Mouse (Mus musculus): Measurements from ENCODE around the gene Usp19.

Usp19 gene

GRCm38 (mm10) chr9:108499231-108499630 is 8.8 kb downstream of the Usp19 start:
- DNase-seq (ENCODE audit: low read depth): no peak

GRCm38 (mm10) chr9:108499943-108500342 is 9.5 kb downstream of the Usp19 start:
- no peak for DNase-seq (ENCODE audit: low read depth)

DNA sequence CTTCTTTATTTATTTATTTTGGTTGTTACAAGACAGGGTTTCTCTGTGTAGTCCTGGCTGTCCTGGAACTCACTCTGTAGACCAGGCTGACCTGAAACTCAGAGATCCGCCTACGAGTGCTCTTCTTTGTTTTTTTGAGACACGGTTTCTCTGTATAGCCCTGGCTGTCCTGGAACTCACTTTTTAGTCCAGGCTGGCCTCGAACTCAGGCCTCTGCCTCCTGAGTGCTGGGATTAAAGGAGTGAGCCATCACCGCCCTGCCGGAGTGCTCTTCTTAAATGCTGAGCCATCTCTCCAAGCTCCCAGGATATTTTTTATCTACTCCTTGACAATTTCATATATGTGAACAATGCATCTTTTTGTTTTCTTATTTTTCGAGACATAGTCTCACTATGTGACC is 16.5 kb downstream of the Usp19 start:
- no peak for DNase-seq (ENCODE audit: low read depth)

- peak; percentile 99 for DNase-seq (ENCODE audit: low read depth)
Observed at GRCm38 (mm10) chr9:108507619-108508434, 17.4 kb downstream of the Usp19 start, which contains the start of gene Qars. TSS of gene Qars (plus strand) at chr9:108507706.

- DNase-seq (ENCODE audit: low read depth): no peak
Observed at GRCm38 (mm10) chr9:108508776-108509175, 18.4 kb downstream of the Usp19 start.

DNA sequence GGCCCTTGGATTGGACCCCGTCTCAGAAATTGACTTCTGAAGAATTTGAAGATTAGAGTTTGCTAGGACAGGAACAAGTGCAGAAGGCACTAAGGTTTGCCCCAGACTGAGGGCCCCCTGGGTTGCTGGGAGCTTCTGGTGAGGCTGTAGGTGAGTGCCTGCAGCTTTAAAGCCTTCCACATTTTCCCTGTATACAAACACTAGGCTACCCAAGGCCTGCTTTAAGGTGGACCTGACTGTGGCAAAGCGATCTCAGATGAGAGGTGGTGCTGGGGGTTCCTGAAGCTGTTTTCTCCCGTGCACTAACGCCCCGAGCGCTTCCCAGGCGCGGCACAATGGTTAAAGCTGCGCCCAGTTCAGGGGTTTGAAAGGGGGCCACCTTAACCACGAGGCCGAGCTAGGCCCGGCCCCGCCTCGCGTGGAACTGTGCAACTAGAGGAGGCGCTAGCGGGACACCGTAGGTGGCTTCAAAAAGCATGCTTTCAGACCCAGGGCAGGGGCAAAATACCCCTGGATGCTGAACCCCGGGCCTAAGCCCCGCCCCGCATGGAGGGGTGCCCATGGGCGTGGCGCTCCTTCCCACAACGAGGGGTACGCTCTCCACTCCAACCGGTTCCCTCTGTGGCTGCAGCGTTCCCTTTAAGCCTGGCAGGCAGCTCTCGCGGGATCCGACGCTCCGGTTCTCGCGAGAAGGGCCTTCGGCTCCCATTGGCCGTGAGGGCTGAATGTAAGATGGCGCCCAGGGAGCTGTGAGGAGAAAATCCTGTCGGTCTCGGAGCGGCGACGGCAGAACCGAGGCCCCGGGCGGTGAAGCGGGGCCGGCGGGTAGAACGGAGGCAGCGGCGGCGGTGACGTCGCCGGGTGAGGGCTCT is 26.2 kb downstream of the Usp19 start, which contains the start of gene Qrich1:
Qrich1 (plus strand) TSS at position 427 of the 872 bp plus-strand sequence.
- peak; percentile 99 for DNase-seq (ENCODE audit: low read depth)

GRCm38 (mm10) chr9:108517253-108517930 is 27.0 kb downstream of the Usp19 start:
- DNase-seq (ENCODE audit: low read depth): peak; percentile 90

GRCm38 (mm10) chr9:108517931-108518332 is 27.5 kb downstream of the Usp19 start:
- DNase-seq (ENCODE audit: low read depth): peak; percentile 86

DNA sequence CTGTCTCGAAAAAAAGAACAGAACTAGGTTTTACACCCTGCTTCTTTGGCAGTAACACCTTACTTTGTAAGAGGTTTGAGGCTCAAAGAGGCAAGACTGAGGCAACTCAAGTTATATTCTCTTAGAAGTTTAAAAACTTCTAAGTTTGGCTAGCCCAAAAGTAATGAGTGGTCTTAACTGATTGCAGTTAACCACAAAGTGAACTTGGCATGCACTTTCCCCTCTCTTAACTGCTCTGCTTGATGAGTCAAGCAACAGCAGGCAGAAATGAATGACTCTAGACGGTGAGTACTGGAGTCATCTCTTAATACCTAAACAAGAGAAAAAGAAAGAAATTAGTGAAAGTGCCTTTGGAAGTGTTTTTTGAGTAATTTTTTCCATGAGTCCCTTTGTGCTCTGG is 31.2 kb downstream of the Usp19 start:
- peak; percentile 33 for DNase-seq (ENCODE audit: low read depth)

DNA sequence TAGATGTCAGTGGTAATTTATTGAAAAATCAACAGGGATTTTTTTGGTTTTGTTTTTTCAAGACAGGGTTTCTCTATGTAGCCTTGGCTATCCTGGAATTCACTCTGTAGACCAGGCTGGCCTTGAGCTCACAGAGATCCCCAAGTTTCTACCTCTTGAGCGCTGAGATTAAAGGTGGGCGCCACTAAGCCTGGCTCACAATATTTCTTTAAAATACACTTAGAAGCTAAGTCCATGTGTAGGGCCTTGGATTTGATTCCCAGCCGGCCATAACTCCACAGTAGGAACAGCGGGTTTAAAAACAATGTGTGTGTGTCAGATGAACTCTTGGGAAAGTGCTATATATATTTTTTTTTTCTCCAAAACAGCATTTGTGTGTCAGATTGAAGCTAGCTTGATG is 32.9 kb downstream of the Usp19 start:
- no peak for DNase-seq (ENCODE audit: low read depth)

- DNase-seq (ENCODE audit: low read depth): no peak
Observed at GRCm38 (mm10) chr9:108525400-108525799, 35.0 kb downstream of the Usp19 start.

DNA sequence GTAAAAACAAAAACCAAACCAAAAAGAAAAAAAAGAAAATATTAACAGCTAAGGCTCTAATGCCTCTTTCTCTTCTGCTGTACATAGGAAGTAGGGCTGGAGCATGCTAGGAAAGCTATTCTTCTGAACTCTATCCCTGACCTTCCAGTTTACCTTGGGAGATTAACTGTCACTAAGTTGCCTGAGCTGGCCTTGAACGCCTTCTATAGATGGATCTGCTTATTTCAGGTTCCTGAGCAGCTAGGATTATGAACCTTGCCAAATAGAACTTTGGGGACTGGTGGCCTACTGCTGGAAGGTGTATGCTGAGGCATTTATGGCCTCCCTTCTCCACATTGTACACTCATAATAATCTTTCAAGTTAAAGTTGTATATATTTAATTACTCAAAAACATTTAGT is 40.6 kb downstream of the Usp19 start:
- no peak for DNase-seq (ENCODE audit: low read depth)

GRCm38 (mm10) chr9:108531496-108531895 is 41.1 kb downstream of the Usp19 start:
- no peak for DNase-seq (ENCODE audit: low read depth)

- DNase-seq (ENCODE audit: low read depth): peak; percentile 38
Observed at GRCm38 (mm10) chr9:108540846-108541245, 50.4 kb downstream of the Usp19 start.

DNA sequence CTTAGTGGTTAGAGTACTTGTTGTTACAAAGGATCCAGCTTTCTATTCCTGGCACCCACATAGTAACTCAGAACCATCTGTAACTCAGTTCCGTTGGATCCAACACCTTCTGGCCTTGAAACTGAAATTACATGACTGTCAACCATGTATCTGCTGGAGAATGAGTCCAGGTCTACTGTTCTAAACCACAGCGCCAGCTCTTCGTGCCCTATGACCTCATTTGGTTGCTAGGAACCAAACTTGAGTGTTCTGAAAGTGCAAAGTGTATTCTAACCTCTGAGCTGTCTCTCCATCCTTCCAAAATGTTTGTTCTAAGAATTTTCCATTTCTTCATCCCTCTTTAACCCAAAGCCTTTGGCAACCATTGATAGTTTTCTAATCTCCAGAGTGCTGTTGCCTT is 55.6 kb downstream of the Usp19 start:
- DNase-seq (ENCODE audit: low read depth): no peak

- DNase-seq (ENCODE audit: low read depth): no peak
Observed at GRCm38 (mm10) chr9:108546875-108547274, 56.5 kb downstream of the Usp19 start.

All from induced T-regulatory cell, adult 2 months (primary cell).